Comparison of ENCODE assay signal across 15 mouse cellular contexts in the genomic region with DNA sequence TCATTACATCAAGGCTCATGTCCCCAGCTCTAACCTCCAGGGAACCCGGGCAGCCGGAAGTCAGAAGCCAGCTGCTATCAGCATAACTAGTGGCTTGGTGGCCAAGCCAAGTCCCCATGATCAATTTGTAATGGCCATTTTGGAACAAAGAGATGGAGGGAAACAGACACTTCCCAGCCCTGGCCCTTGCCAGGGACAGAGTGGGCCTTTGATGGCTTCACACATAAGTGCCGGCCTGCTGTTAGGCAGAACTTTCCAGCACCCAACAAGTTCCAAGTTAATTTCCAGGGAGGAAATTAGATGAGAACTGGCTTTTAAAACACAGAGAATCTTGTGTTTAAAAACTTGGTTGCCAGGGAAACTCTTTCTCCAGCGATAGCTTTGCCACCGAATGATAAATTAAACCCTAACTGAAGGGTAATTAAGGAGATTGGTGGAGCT. TPM values are rescaled to one million over a fixed set of nuclear protein-coding genes. Genes with fewer than 3 reads are reported as not detected.
A peak's percentile ranks its signal among the peaks of the same experiment; 100 is the strongest.
DNase-seq lines count a peak whose midpoint lies in the region; ATAC-seq and TF ChIP-seq lines count a peak whose summit lies in the region.
"Had no signal": no experiment of that assay in that cellular context is flagged by ENCODE, and none has a peak within 500 bp of the region (broad histone marks: within the 10 kb centered on the region; RNA-seq: fewer than 3 reads in every experiment).

No protein-coding gene starts in this region.

- ATAC-seq in heart, postnatal 0 days (ENCODE audit: insufficient read depth, low read depth), result no peak

- H3K9me3 ChIP-seq in heart, postnatal 0 days (replicated peaks; ENCODE audit: control insufficient read depth, low read length), result no peaks in the 10 kb centered on the region
- H3K9me3 ChIP-seq in forebrain, embryonic 10.5 days, result no peaks in the 10 kb centered on the region

- no peak overlapping the region for H3K4me2 ChIP-seq in heart, postnatal 0 days (ENCODE audit: low read depth, low read length)

- H3K9ac ChIP-seq in heart, postnatal 0 days (replicated peaks; ENCODE audit: low read depth, low read length), result no peak overlapping the region

- intact Hi-C loops in left cerebral cortex, adult 2 months (cut with DNase I), result no loop called here

- WGBS in heart, postnatal 0 days, result 69% methylated on average over 5 of the region's 5 CpGs
- WGBS in forebrain, embryonic 10.5 days, result 89% methylated on average over 5 of the region's 5 CpGs

- H3K27me3 ChIP-seq in heart, postnatal 0 days (ENCODE audit: control insufficient read depth, insufficient read depth, low read length), result no peaks in the 10 kb centered on the region; the same call in 1 of the 2 replicates
- H3K27me3 ChIP-seq in forebrain, embryonic 10.5 days (ENCODE audit: poor library complexity, severe bottlenecking), result peaks cover 38% of the 10 kb centered on the region

- DNase-seq in gastrocnemius, postnatal 25 days, result peak; percentile 45
- DNase-seq in gastrocnemius, adult 8-10 months (ENCODE audit: low spot score in 2 of 2), result no peak
- no peak for DNase-seq in left cerebral cortex, adult 2 months (ENCODE audit: extremely low spot score in 1 of 2, low spot score in 2 of 2)
- no peak for DNase-seq in left cerebral cortex, adult 8-10 months (ENCODE audit: low spot score in 2 of 2)
- no peak for DNase-seq in heart, postnatal 0 days (ENCODE audit: low spot score)
- peak; percentile 38 for DNase-seq in kidney, postnatal 14 days
- DNase-seq in forebrain, embryonic 10.5 days (ENCODE audit: extremely low spot score, low spot score), result no peak
- DNase-seq in testis, postnatal 14 days (ENCODE audit: low spot score), result no peak
- DNase-seq: cerebellum, postnatal 25 days; liver; thymus, postnatal 14 days had no signal

- TF ChIP-seq EP300 in heart, postnatal 0 days (IDR thresholded peaks at IDR 0.05; ENCODE audit: low read depth), result no peak

- no peak for TF ChIP-seq CTCF in left cerebral cortex, adult 2 months (IDR thresholded peaks at IDR 0.05)
- TF ChIP-seq CTCF in heart, postnatal 0 days (IDR thresholded peaks at IDR 0.05; ENCODE audit: low read depth), result no peak

- H3K36me3 ChIP-seq in heart, postnatal 0 days (replicated peaks; ENCODE audit: control insufficient read depth, insufficient read depth, low read length), result no peaks in the 10 kb centered on the region
- H3K36me3 ChIP-seq in forebrain, embryonic 10.5 days (replicated peaks), result no peaks in the 10 kb centered on the region

- peak overlapping the region; percentile 57 for H3K27ac ChIP-seq in left cerebral cortex, adult 2 months
- 0 out of 2 replicates have a peak overlapping the region, but pooled peaks have one; percentile 5 for H3K27ac ChIP-seq in heart, postnatal 0 days (ENCODE audit: low read depth)
- H3K27ac ChIP-seq in forebrain, embryonic 10.5 days, result no peak overlapping the region

- no peak overlapping the region for H3K4me3 ChIP-seq in left cerebral cortex, adult 2 months
- no peak overlapping the region for H3K4me3 ChIP-seq in heart, postnatal 0 days (ENCODE audit: low read depth, low read length)
- no peak overlapping the region for H3K4me3 ChIP-seq in forebrain, embryonic 10.5 days

- peaks cover 18% of the 10 kb centered on the region for H3K4me1 ChIP-seq in heart, postnatal 0 days (ENCODE audit: control insufficient read depth, insufficient read depth)
- H3K4me1 ChIP-seq in forebrain, embryonic 10.5 days, result peaks cover 25% of the 10 kb centered on the region

RNA-seq across cellular contexts. Expression of a gene that starts 15.6 kb away (rescaled TPM):
- 10 to 100 TPM in 1 of 2 experiments, 1 to 10 TPM in 1; 1.2 to 61.5 TPM for total RNA-seq in gastrocnemius, postnatal 25 days (2021)
- 10 to 100 TPM in 2 of 4 experiments, 1 to 10 TPM in 2; 1.9 to 22.6 (median 8.5) TPM for total RNA-seq in gastrocnemius, adult 8-10 months (2022)
- total RNA-seq in left cerebral cortex, adult 2 months (2021), result under 1 TPM in 1 of 2 experiments, not detected in 1; 0.11 TPM
- under 1 TPM in 1 of 4 experiments, not detected in 3; 0.11 TPM for total RNA-seq in left cerebral cortex, adult 8-10 months (2022)
- total RNA-seq in heart, postnatal 0 days (2014; rRNA removed; ENCODE audit: low replicate concordance), result 0.97 and 1.7 TPM in 2 replicates
- 0.29 and 0.37 TPM in 2 replicates for polyA plus RNA-seq in heart, postnatal 0 days (2015; fragmentation: Nextera tagmentation; extraction: Ambion mirVana)
- not detected in 2 replicates for polyA plus RNA-seq in forebrain, embryonic 10.5 days (2016; fragmentation: Nextera tagmentation; extraction: Ambion mirVana)
- total RNA-seq: hematopoietic stem cell, adult 5-6 weeks; layer of hippocampus, adult 18-20 months; megakaryocyte-erythroid progenitor cell, adult 5-6 weeks had no signal
- polyA plus RNA-seq: lung, embryonic 16.5 days had no signal

RNA-seq across cellular contexts. Expression of a gene that starts 49.1 kb away (rescaled TPM):
- total RNA-seq in gastrocnemius, postnatal 25 days (2021), result not detected
- total RNA-seq in gastrocnemius, adult 8-10 months (2022), result under 1 TPM in 2 of 4 experiments, not detected in 2; 0.18 to 0.34 TPM
- under 1 TPM in 1 of 2 experiments, not detected in 1; 0.14 TPM for total RNA-seq in left cerebral cortex, adult 2 months (2021)
- under 1 TPM in 1 of 4 experiments, not detected in 3; 0.21 TPM for total RNA-seq in left cerebral cortex, adult 8-10 months (2022)
- total RNA-seq in heart, postnatal 0 days (2014; rRNA removed; ENCODE audit: low replicate concordance), result not detected in 2 replicates
- 0.22 and 0.26 TPM in 2 replicates for polyA plus RNA-seq in heart, postnatal 0 days (2015; fragmentation: Nextera tagmentation; extraction: Ambion mirVana)
- polyA plus RNA-seq in forebrain, embryonic 10.5 days (2016; fragmentation: Nextera tagmentation; extraction: Ambion mirVana), result 0.04 and 0.07 TPM in 2 replicates
- total RNA-seq: hematopoietic stem cell, adult 5-6 weeks; layer of hippocampus, adult 18-20 months; megakaryocyte-erythroid progenitor cell, adult 5-6 weeks had no signal

RNA-seq across cellular contexts. Expression of a gene that starts 50.3 kb away (rescaled TPM):
- total RNA-seq in gastrocnemius, postnatal 25 days (2021), result under 1 TPM in 1 of 2 experiments, not detected in 1; 0.27 TPM
- total RNA-seq in gastrocnemius, adult 8-10 months (2022), result under 1 TPM in 1 of 4 experiments, not detected in 3; 0.54 TPM
- total RNA-seq in left cerebral cortex, adult 2 months (2021), result under 1 TPM in 1 of 2 experiments, not detected in 1; 0.36 TPM
- 1 to 10 TPM in 2 of 4 experiments, not detected in 2; 1.4 to 1.7 TPM for total RNA-seq in left cerebral cortex, adult 8-10 months (2022)
- total RNA-seq in heart, postnatal 0 days (2014; rRNA removed; ENCODE audit: low replicate concordance), result 3.1 TPM in 1 of 2 replicates, not detected in the other
- polyA plus RNA-seq in heart, postnatal 0 days (2015; fragmentation: Nextera tagmentation; extraction: Ambion mirVana), result 0.36 and 1.1 TPM in 2 replicates
- not detected in 2 replicates for polyA plus RNA-seq in forebrain, embryonic 10.5 days (2016; fragmentation: Nextera tagmentation; extraction: Ambion mirVana)

Comparison
In these comparisons a context has a peak if more than half of its experiments do, and no peak if none do; other contexts are left out.
1. DNase-seq: peak in gastrocnemius, postnatal 25 days (single experiment) and kidney, postnatal 14 days (single experiment); none in gastrocnemius, adult 8-10 months (0 of 2), left cerebral cortex, adult 2 months (0 of 2), left cerebral cortex, adult 8-10 months (0 of 2), heart, postnatal 0 days (single experiment), forebrain, embryonic 10.5 days (single experiment) and testis, postnatal 14 days (single experiment).